Mouse (Mus musculus) neutrophil, adult 83 days (primary cell): ENCODE measurements around the gene Ankrd1. TPM values are rescaled to one million over a fixed set of nuclear protein-coding genes. Genes with fewer than 3 reads are reported as not detected.

Source experiments
- total RNA-seq, 2 experiments: library from RNA; stranded (reverse); gene quantifications; one replicate each; pipeline ENCODE4 v1.2.4; 2023

Ankrd1 gene
- total RNA-seq = not detected

GRCm38 (mm10) chr19:36119783-36120471, at the start of gene Ankrd1:
Gene Ankrd1 (minus strand): TSS chr19:36120099.

GRCm38 (mm10) chr19:36083262-36084225, 36.4 kb downstream of the Ankrd1 start, which contains the start of gene Rpp30:
Gene Rpp30 (plus strand): TSS chr19:36083716.

Other genes with a start within 250 kb of the Ankrd1 start
- not detected for gene Htr7, start 62.6 kb downstream of the Ankrd1 start, total RNA-seq
- 10 to 100 TPM; 13.7 to 13.8 TPM for gene Rpp30, start 36.4 kb downstream of the Ankrd1 start, total RNA-seq
- gene Pcgf5, start 228.2 kb upstream of the Ankrd1 start, total RNA-seq = 10 to 100 TPM; 24.9 to 34.8 TPM